In genomic region chr1:35879388-35880093, GRCm38 (mm10) we compare ENCODE assay signal across 8 mouse cellular contexts.
A peak's percentile ranks its signal among the peaks of the same experiment; 100 is the strongest.
DNase-seq lines count a peak whose midpoint lies in the region; ATAC-seq lines count a peak whose summit lies in the region.

No protein-coding gene starts in this region.

- no peaks in the 10 kb centered on the region for H3K27me3 ChIP-seq in midbrain, embryonic 14.5 days (ENCODE audit: control insufficient read depth, insufficient read depth, low read length)

- no peaks in the 10 kb centered on the region for H3K36me3 ChIP-seq in midbrain, embryonic 14.5 days (ENCODE audit: control insufficient read depth, insufficient read depth, low read length)

- no peaks in the 10 kb centered on the region for H3K9me3 ChIP-seq in midbrain, embryonic 14.5 days (ENCODE audit: control insufficient read depth, low read length)

- no peak overlapping the region for H3K27ac ChIP-seq in midbrain, embryonic 14.5 days (replicated peaks; ENCODE audit: low read depth, low read length)

- H3K4me2 ChIP-seq in midbrain, embryonic 14.5 days (ENCODE audit: low read length) = no peak overlapping the region

- no peak for ATAC-seq in midbrain, embryonic 14.5 days (ENCODE audit: low FRiP score, low TSS enrichment)
- ATAC-seq in monocyte, adult 5-6 weeks (replicated peaks; ENCODE audit: insufficient number of reproducible peaks, low FRiP score, low TSS enrichment, poor library complexity, severe bottlenecking) = no peak

- peaks cover 8% of the 10 kb centered on the region for H3K4me1 ChIP-seq in midbrain, embryonic 14.5 days (ENCODE audit: control insufficient read depth, insufficient read depth, low read length)

- 70% methylated on average over 11 of the region's 11 CpGs for WGBS in midbrain, embryonic 14.5 days

- no peak overlapping the region for H3K9ac ChIP-seq in midbrain, embryonic 14.5 days (replicated peaks; ENCODE audit: low read length)

- DNase-seq in brain, adult 2 months (ENCODE audit: low read depth, low spot score) = peak; percentile 97
- DNase-seq in cerebellum, postnatal 10 days = peak; percentile 55 to 66
- DNase-seq in heart, adult 8-10 months (ENCODE audit: low spot score) = peak; percentile 70
- peak; percentile 35 to 46 for DNase-seq in layer of hippocampus, postnatal 25 days (ENCODE audit: extremely low spot score in 1 of 2, low spot score in 1 of 2)
- DNase-seq in midbrain, embryonic 14.5 days = peak; percentile 43
- no peak for DNase-seq in kidney, adult 11 months
- no peak for DNase-seq in ovary, postnatal 14 days (ENCODE audit: low spot score)

- H3K4me3 ChIP-seq in midbrain, embryonic 14.5 days (replicated peaks; ENCODE audit: low read depth, low read length) = no peak overlapping the region

Comparison
In these comparisons a context has a peak if more than half of its experiments do, and no peak if none do; other contexts are left out.
1. DNase-seq: peak in brain, adult 2 months (single experiment), cerebellum, postnatal 10 days (2 of 2), heart, adult 8-10 months (single experiment), layer of hippocampus, postnatal 25 days (2 of 2) and midbrain, embryonic 14.5 days (single experiment); none in kidney, adult 11 months (single experiment) and ovary, postnatal 14 days (single experiment).